In genomic region chr9:73638119-73638518, GRCm38 (mm10) we compare ENCODE assay signal across 17 mouse cellular contexts.
DNase-seq lines count a peak whose midpoint lies in the region; ATAC-seq and TF ChIP-seq lines count a peak whose summit lies in the region.
"Had no signal": no experiment of that assay in that cellular context is flagged by ENCODE, and none has a peak within 500 bp of the region (broad histone marks: within the 10 kb centered on the region; RNA-seq: fewer than 3 reads in every experiment).

No protein-coding gene starts in this region.

- no peak for ATAC-seq in kidney, postnatal 0 days (replicated peaks; ENCODE audit: low FRiP score, low read depth)
- ATAC-seq: intestine, embryonic 16.5 days; midbrain, embryonic 15.5 days had no signal

- no peaks in the 10 kb centered on the region for H3K4me1 ChIP-seq in kidney, postnatal 0 days (replicated peaks; ENCODE audit: insufficient read depth, low read length)
- H3K4me1 ChIP-seq: embryonic facial prominence, embryonic 12.5 days; heart, embryonic 13.5 days; liver, embryonic 15.5 days; midbrain, embryonic 15.5 days; neural tube, embryonic 13.5 days had no signal

- H3K36me3 ChIP-seq in kidney, postnatal 0 days (ENCODE audit: insufficient read depth, low read length) = no peaks in the 10 kb centered on the region
- H3K36me3 ChIP-seq: embryonic facial prominence, embryonic 12.5 days; G1E; heart, embryonic 13.5 days; liver, embryonic 15.5 days; midbrain, embryonic 15.5 days; neural tube, embryonic 13.5 days had no signal

- H3K27ac ChIP-seq in kidney, postnatal 0 days = no peak overlapping the region
- H3K27ac ChIP-seq: embryonic facial prominence, embryonic 12.5 days; heart, embryonic 13.5 days; liver, embryonic 15.5 days; midbrain, embryonic 15.5 days; neural tube, embryonic 13.5 days had no signal

- peak; percentile 30; the same call in 1 of the 2 replicates for TF ChIP-seq CTCF in kidney, postnatal 0 days (IDR thresholded peaks at IDR 0.05; ENCODE audit: low read depth)

- H3K9ac ChIP-seq in kidney, postnatal 0 days (ENCODE audit: low read depth, low read length) = no peak overlapping the region
- H3K9ac ChIP-seq: embryonic facial prominence, embryonic 12.5 days; heart, embryonic 13.5 days; liver, embryonic 15.5 days; midbrain, embryonic 15.5 days; neural tube, embryonic 13.5 days had no signal

- H3K9me3 ChIP-seq in kidney, postnatal 0 days (replicated peaks; ENCODE audit: low read length) = no peaks in the 10 kb centered on the region
- H3K9me3 ChIP-seq: embryonic facial prominence, embryonic 12.5 days; heart, embryonic 13.5 days; liver, embryonic 15.5 days; midbrain, embryonic 15.5 days; neural tube, embryonic 13.5 days had no signal

- H3K27me3 ChIP-seq in kidney, postnatal 0 days (ENCODE audit: insufficient read depth, low read length) = no peaks in the 10 kb centered on the region
- H3K27me3 ChIP-seq: embryonic facial prominence, embryonic 12.5 days; heart, embryonic 13.5 days; liver, embryonic 15.5 days; midbrain, embryonic 15.5 days; neural tube, embryonic 13.5 days had no signal

- H3K4me2 ChIP-seq in kidney, postnatal 0 days (ENCODE audit: low read length) = no peak overlapping the region
- H3K4me2 ChIP-seq: embryonic facial prominence, embryonic 12.5 days; heart, embryonic 13.5 days; liver, embryonic 15.5 days; midbrain, embryonic 15.5 days; neural tube, embryonic 13.5 days had no signal

- 86% methylated on average over 1 of the region's 1 CpGs for WGBS in kidney, postnatal 0 days

- peak; percentile 4 for DNase-seq in adrenal gland, postnatal 14 days
- DNase-seq in adrenal gland, postnatal 36 days = no peak
- DNase-seq in kidney, postnatal 0 days (ENCODE audit: low spot score) = no peak
- DNase-seq in kidney, adult 18-20 months = no peak
- DNase-seq in right cerebral cortex, postnatal 14 days = peak; percentile 11
- no peak for DNase-seq in right cerebral cortex, postnatal 10 days (ENCODE audit: low spot score in 2 of 2)
- DNase-seq in urinary bladder, adult 18-20 months (ENCODE audit: low spot score in 2 of 2) = no peak
- no peak for DNase-seq in neural tube, embryonic 10.5 days (ENCODE audit: extremely low spot score, low spot score)
- DNase-seq: cerebellum, adult 9-11 months; layer of hippocampus, adult 9-11 months had no signal

- H3K4me3 ChIP-seq in kidney, postnatal 0 days (replicated peaks; ENCODE audit: low read depth, low read length) = no peak overlapping the region
- H3K4me3 ChIP-seq: embryonic facial prominence, embryonic 12.5 days; heart, embryonic 13.5 days; liver, embryonic 15.5 days; midbrain, embryonic 15.5 days; neural tube, embryonic 13.5 days had no signal

Comparison
In these comparisons a context has a peak if more than half of its experiments do, and no peak if none do; other contexts are left out.
1. DNase-seq: peak in adrenal gland, postnatal 14 days (single experiment) and right cerebral cortex, postnatal 14 days (single experiment); none in adrenal gland, postnatal 36 days (0 of 2), kidney, postnatal 0 days (single experiment), kidney, adult 18-20 months (single experiment), right cerebral cortex, postnatal 10 days (0 of 2), urinary bladder, adult 18-20 months (0 of 2) and neural tube, embryonic 10.5 days (single experiment).